Mouse (Mus musculus): ENCODE measurements at regions not wholly inside any gene's neighbourhood (a gene's known extent, or its start where the extent isn't known, plus 50 kb on each side); places are given as distances from the start of the nearest gene placed in this dataset.

- ATAC-seq (replicated peaks; ENCODE audit: low FRiP score, low TSS enrichment, low read depth) (no peak), DNase-seq (ENCODE audit: low spot score) (no peak)
Measured at GRCm38 (mm10) chr7:138054756-138055155, 342.8 kb downstream of the Tcerg1l start.

GRCm38 (mm10) chr7:138061116-138061515 is 336.4 kb downstream of the Tcerg1l start:
- DNase-seq (ENCODE audit: low spot score) (no peak), ATAC-seq (replicated peaks; ENCODE audit: low FRiP score, low TSS enrichment, low read depth) (no peak)
- WGBS: 29% methylated on average over 7 of the region's 7 CpGs
- Histone ChIP-seq H3K27me3 (replicated peaks; ENCODE audit: control insufficient read depth, insufficient read depth, low read length) (no peaks in the 10 kb centered on the region), H3K4me1 (replicated peaks; ENCODE audit: control insufficient read depth, insufficient read depth, low read length) (no peaks in the 10 kb centered on the region), H3K9ac (ENCODE audit: low read length) (no peak overlapping the region), H3K27ac (ENCODE audit: low read depth) (no peak overlapping the region), H3K36me3 (ENCODE audit: control insufficient read depth, insufficient read depth, low read length) (no peaks in the 10 kb centered on the region), H3K4me3 (ENCODE audit: low read depth, low read length) (no peak overlapping the region), H3K9me3 (ENCODE audit: control insufficient read depth, low read length) (no peaks in the 10 kb centered on the region), H3K4me2 (ENCODE audit: low read length) (no peak overlapping the region)

More at GRCm38 (mm10) chr7:138054756-138055155, 342.8 kb downstream of the Tcerg1l start:
- H3K27ac ChIP-seq (ENCODE audit: low read depth): no peak overlapping the region
- no peak overlapping the region for H3K4me3 ChIP-seq (ENCODE audit: low read depth, low read length)
- H3K36me3 ChIP-seq (ENCODE audit: control insufficient read depth, insufficient read depth, low read length): no peaks in the 10 kb centered on the region
- 62% methylated on average over 8 of the region's 8 CpGs for WGBS
- H3K27me3 ChIP-seq (replicated peaks; ENCODE audit: control insufficient read depth, insufficient read depth, low read length): no peaks in the 10 kb centered on the region
- no peaks in the 10 kb centered on the region for H3K9me3 ChIP-seq (ENCODE audit: control insufficient read depth, low read length)
- no peaks in the 10 kb centered on the region for H3K4me1 ChIP-seq (replicated peaks; ENCODE audit: control insufficient read depth, insufficient read depth, low read length)
- H3K9ac ChIP-seq (ENCODE audit: low read length): no peak overlapping the region
- no peak overlapping the region for H3K4me2 ChIP-seq (ENCODE audit: low read length)

- Histone ChIP-seq H3K4me2 (ENCODE audit: low read length) (no peak overlapping the region), H3K27me3 (replicated peaks; ENCODE audit: control insufficient read depth, insufficient read depth, low read length) (no peaks in the 10 kb centered on the region), H3K27ac (ENCODE audit: low read depth) (no peak overlapping the region), H3K36me3 (ENCODE audit: control insufficient read depth, insufficient read depth, low read length) (no peaks in the 10 kb centered on the region), H3K4me3 (ENCODE audit: low read depth, low read length) (no peak overlapping the region), H3K4me1 (replicated peaks; ENCODE audit: control insufficient read depth, insufficient read depth, low read length) (no peaks in the 10 kb centered on the region), H3K9ac (ENCODE audit: low read length) (no peak overlapping the region), H3K9me3 (ENCODE audit: control insufficient read depth, low read length) (no peaks in the 10 kb centered on the region)
- ATAC-seq (replicated peaks; ENCODE audit: low FRiP score, low TSS enrichment, low read depth) (no peak), DNase-seq (ENCODE audit: low spot score) (no peak)
- 80% methylated on average over 4 of the region's 4 CpGs for WGBS
Measured at GRCm38 (mm10) chr7:138066921-138067320, 330.6 kb downstream of the Tcerg1l start.

- WGBS: 55% methylated on average over 3 of the region's 3 CpGs
- ATAC-seq (replicated peaks; ENCODE audit: low FRiP score, low TSS enrichment, low read depth) (no peak), DNase-seq (ENCODE audit: low spot score) (no peak)
Measured at GRCm38 (mm10) chr7:138075231-138075630, 322.3 kb downstream of the Tcerg1l start.

GRCm38 (mm10) chr7:138083980-138084379 is 313.6 kb downstream of the Tcerg1l start:
- Histone ChIP-seq H3K4me1 (replicated peaks; ENCODE audit: control insufficient read depth, insufficient read depth, low read length) (no peaks in the 10 kb centered on the region), H3K4me2 (ENCODE audit: low read length) (no peak overlapping the region), H3K27ac (ENCODE audit: low read depth) (no peak overlapping the region), H3K9me3 (ENCODE audit: control insufficient read depth, low read length) (no peaks in the 10 kb centered on the region), H3K9ac (ENCODE audit: low read length) (no peak overlapping the region), H3K4me3 (ENCODE audit: low read depth, low read length) (no peak overlapping the region), H3K27me3 (replicated peaks; ENCODE audit: control insufficient read depth, insufficient read depth, low read length) (no peaks in the 10 kb centered on the region), H3K36me3 (ENCODE audit: control insufficient read depth, insufficient read depth, low read length) (no peaks in the 10 kb centered on the region)
- peak; percentile 62; the same call in 1 of the 2 replicates for ATAC-seq (replicated peaks; ENCODE audit: low FRiP score, low TSS enrichment, low read depth)
- DNase-seq (ENCODE audit: low spot score): peak; percentile 96
- 7% methylated on average over 5 of the region's 5 CpGs for WGBS

More at GRCm38 (mm10) chr7:138075231-138075630, 322.3 kb downstream of the Tcerg1l start:
- H3K36me3 ChIP-seq (ENCODE audit: control insufficient read depth, insufficient read depth, low read length): no peaks in the 10 kb centered on the region
- H3K9ac ChIP-seq (ENCODE audit: low read length): no peak overlapping the region
- H3K4me2 ChIP-seq (ENCODE audit: low read length): no peak overlapping the region
- H3K9me3 ChIP-seq (ENCODE audit: control insufficient read depth, low read length): no peaks in the 10 kb centered on the region
- H3K27ac ChIP-seq (ENCODE audit: low read depth): no peak overlapping the region
- H3K27me3 ChIP-seq (replicated peaks; ENCODE audit: control insufficient read depth, insufficient read depth, low read length): no peaks in the 10 kb centered on the region
- H3K4me1 ChIP-seq (replicated peaks; ENCODE audit: control insufficient read depth, insufficient read depth, low read length): no peaks in the 10 kb centered on the region
- no peak overlapping the region for H3K4me3 ChIP-seq (ENCODE audit: low read depth, low read length)

- no peak overlapping the region for H3K9ac ChIP-seq (ENCODE audit: low read length)
- no peak overlapping the region for H3K4me3 ChIP-seq (ENCODE audit: low read depth, low read length)
- no peaks in the 10 kb centered on the region for H3K4me1 ChIP-seq (replicated peaks; ENCODE audit: control insufficient read depth, insufficient read depth, low read length)
- no peak overlapping the region for H3K4me2 ChIP-seq (ENCODE audit: low read length)
- no peaks in the 10 kb centered on the region for H3K9me3 ChIP-seq (ENCODE audit: control insufficient read depth, low read length)
- 77% methylated on average over 7 of the region's 7 CpGs for whole genome bisulfite sequencing
- H3K36me3 ChIP-seq (ENCODE audit: control insufficient read depth, insufficient read depth, low read length): no peaks in the 10 kb centered on the region
- DNase-seq (ENCODE audit: low spot score) (no peak), ATAC-seq (replicated peaks; ENCODE audit: low FRiP score, low TSS enrichment, low read depth) (no peak)
- no peaks in the 10 kb centered on the region for H3K27me3 ChIP-seq (replicated peaks; ENCODE audit: control insufficient read depth, insufficient read depth, low read length)
- no peak overlapping the region for H3K27ac ChIP-seq (ENCODE audit: low read depth)
Measured at GRCm38 (mm10) chr7:138107471-138108210, 289.9 kb downstream of the Tcerg1l start.

- no peak for ATAC-seq (replicated peaks; ENCODE audit: low FRiP score, low TSS enrichment, low read depth)
- Histone ChIP-seq H3K4me2 (ENCODE audit: low read length) (no peak overlapping the region), H3K9ac (ENCODE audit: low read length) (no peak overlapping the region), H3K4me1 (replicated peaks; ENCODE audit: control insufficient read depth, insufficient read depth, low read length) (no peaks in the 10 kb centered on the region), H3K4me3 (ENCODE audit: low read depth, low read length) (no peak overlapping the region), H3K36me3 (ENCODE audit: control insufficient read depth, insufficient read depth, low read length) (no peaks in the 10 kb centered on the region), H3K27ac (ENCODE audit: low read depth) (no peak overlapping the region), H3K27me3 (replicated peaks; ENCODE audit: control insufficient read depth, insufficient read depth, low read length) (no peaks in the 10 kb centered on the region), H3K9me3 (ENCODE audit: control insufficient read depth, low read length) (no peaks in the 10 kb centered on the region)
- DNase-seq (ENCODE audit: low spot score): no peak
- 23% methylated on average over 4 of the region's 4 CpGs for WGBS
Measured at GRCm38 (mm10) chr7:138121497-138121896, 276.0 kb downstream of the Tcerg1l start.

GRCm38 (mm10) chr7:138129701-138130100 is 267.8 kb downstream of the Tcerg1l start:
- H3K9me3 ChIP-seq (ENCODE audit: control insufficient read depth, low read length): no peaks in the 10 kb centered on the region
- no peaks in the 10 kb centered on the region for H3K27me3 ChIP-seq (replicated peaks; ENCODE audit: control insufficient read depth, insufficient read depth, low read length)
- H3K36me3 ChIP-seq (ENCODE audit: control insufficient read depth, insufficient read depth, low read length): no peaks in the 10 kb centered on the region
- WGBS: 60% methylated on average over 2 of the region's 2 CpGs
- no peak overlapping the region for H3K4me3 ChIP-seq (ENCODE audit: low read depth, low read length)
- H3K4me2 ChIP-seq (ENCODE audit: low read length): no peak overlapping the region
- H3K27ac ChIP-seq (ENCODE audit: low read depth): no peak overlapping the region
- no peak for ATAC-seq (replicated peaks; ENCODE audit: low FRiP score, low TSS enrichment, low read depth)
- no peak overlapping the region for H3K9ac ChIP-seq (ENCODE audit: low read length)
- DNase-seq (ENCODE audit: low spot score): no peak
- no peaks in the 10 kb centered on the region for H3K4me1 ChIP-seq (replicated peaks; ENCODE audit: control insufficient read depth, insufficient read depth, low read length)

- Histone ChIP-seq H3K4me1 (replicated peaks; ENCODE audit: control insufficient read depth, insufficient read depth, low read length) (no peaks in the 10 kb centered on the region), H3K4me2 (ENCODE audit: low read length) (no peak overlapping the region), H3K27ac (ENCODE audit: low read depth) (no peak overlapping the region), H3K27me3 (replicated peaks; ENCODE audit: control insufficient read depth, insufficient read depth, low read length) (no peaks in the 10 kb centered on the region), H3K36me3 (ENCODE audit: control insufficient read depth, insufficient read depth, low read length) (no peaks in the 10 kb centered on the region), H3K9ac (ENCODE audit: low read length) (no peak overlapping the region), H3K9me3 (ENCODE audit: control insufficient read depth, low read length) (no peaks in the 10 kb centered on the region), H3K4me3 (ENCODE audit: low read depth, low read length) (no peak overlapping the region)
- DNase-seq (ENCODE audit: low spot score) (no peak), ATAC-seq (replicated peaks; ENCODE audit: low FRiP score, low TSS enrichment, low read depth) (no peak)
- 86% methylated on average over 6 of the region's 6 CpGs for WGBS
Measured at GRCm38 (mm10) chr7:138133427-138133826, 264.1 kb downstream of the Tcerg1l start.

Data from intestine, embryonic 14.5 days (tissue).